Mouse (Mus musculus): ENCODE results near the gene Dap. TPM values are rescaled to one million over a fixed set of nuclear protein-coding genes. Genes with fewer than 3 reads are reported as not detected.

Dap gene
- polyA plus RNA-seq, 1 experiment from 2014 or later, result 91.9 TPM

GRCm38 (mm10) chr15:31317056-31317805 lies 93.1 kb downstream of the Dap start:
- Histone ChIP-seq H3K9ac (no peak overlapping the region), H3K27ac (peak overlapping the region; percentile 59; the same call in 1 of the 2 replicates), H3K9me3 (no peaks in the 10 kb centered on the region), H3K27me3 (no peaks in the 10 kb centered on the region), H3K4me3 (no peak overlapping the region), H3K36me3 (no peaks in the 10 kb centered on the region), H3K4me1 (peaks cover 22% of the 10 kb centered on the region), H3K4me2 (replicated peaks) (no peak overlapping the region)
- WGBS, result 96% methylated on average over 3 of the region's 3 CpGs
- no peak for ATAC-seq (ENCODE audit: low FRiP score, low read depth)

- no peak overlapping the region for H3K9ac ChIP-seq
- WGBS, result 6% methylated on average over 6 of the region's 6 CpGs
- peak overlapping the region; percentile 59 for H3K27ac ChIP-seq
- no peak overlapping the region; the same call in 1 of the 2 replicates for H3K4me2 ChIP-seq (replicated peaks)
- no peaks in the 10 kb centered on the region for H3K27me3 ChIP-seq
- H3K36me3 ChIP-seq, result no peaks in the 10 kb centered on the region
- no peak for ATAC-seq (ENCODE audit: low FRiP score, low read depth)
- H3K4me1 ChIP-seq, result peaks cover 22% of the 10 kb centered on the region
- H3K9me3 ChIP-seq, result no peaks in the 10 kb centered on the region
- no peak overlapping the region for H3K4me3 ChIP-seq
These were observed 94.2 kb downstream of the Dap start for GRCm38 (mm10) chr15:31318158-31318955.

DNA sequence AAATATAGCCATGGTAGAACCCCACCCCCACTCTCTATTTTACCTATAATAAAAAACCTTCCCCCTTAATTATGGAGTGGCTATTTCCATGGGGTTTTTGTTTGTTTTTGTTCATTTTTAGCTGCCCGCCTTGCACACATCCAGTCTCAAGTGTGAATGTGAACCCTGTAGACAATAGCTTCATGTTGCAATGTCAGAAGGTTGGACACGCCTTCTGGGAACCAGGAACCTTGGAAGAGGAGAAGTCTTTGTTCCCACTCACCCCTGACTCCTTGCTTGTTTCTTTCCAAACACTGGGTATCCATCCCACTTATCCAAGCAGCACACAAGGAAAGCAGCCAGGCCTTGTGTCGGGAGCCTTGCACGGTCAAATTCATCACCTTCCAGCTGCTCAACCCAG lies 94.9 kb downstream of the Dap start:
- Histone ChIP-seq H3K36me3 (no peaks in the 10 kb centered on the region), H3K4me2 (replicated peaks) (no peak overlapping the region), H3K4me3 (no peak overlapping the region), H3K4me1 (peaks cover 22% of the 10 kb centered on the region), H3K9ac (no peak overlapping the region), H3K9me3 (no peaks in the 10 kb centered on the region), H3K27me3 (no peaks in the 10 kb centered on the region), H3K27ac (peak overlapping the region; percentile 59; the same call in 1 of the 2 replicates)
- WGBS, result 62% methylated on average over 4 of the region's 4 CpGs
- no peak for ATAC-seq (ENCODE audit: low FRiP score, low read depth)

DNA sequence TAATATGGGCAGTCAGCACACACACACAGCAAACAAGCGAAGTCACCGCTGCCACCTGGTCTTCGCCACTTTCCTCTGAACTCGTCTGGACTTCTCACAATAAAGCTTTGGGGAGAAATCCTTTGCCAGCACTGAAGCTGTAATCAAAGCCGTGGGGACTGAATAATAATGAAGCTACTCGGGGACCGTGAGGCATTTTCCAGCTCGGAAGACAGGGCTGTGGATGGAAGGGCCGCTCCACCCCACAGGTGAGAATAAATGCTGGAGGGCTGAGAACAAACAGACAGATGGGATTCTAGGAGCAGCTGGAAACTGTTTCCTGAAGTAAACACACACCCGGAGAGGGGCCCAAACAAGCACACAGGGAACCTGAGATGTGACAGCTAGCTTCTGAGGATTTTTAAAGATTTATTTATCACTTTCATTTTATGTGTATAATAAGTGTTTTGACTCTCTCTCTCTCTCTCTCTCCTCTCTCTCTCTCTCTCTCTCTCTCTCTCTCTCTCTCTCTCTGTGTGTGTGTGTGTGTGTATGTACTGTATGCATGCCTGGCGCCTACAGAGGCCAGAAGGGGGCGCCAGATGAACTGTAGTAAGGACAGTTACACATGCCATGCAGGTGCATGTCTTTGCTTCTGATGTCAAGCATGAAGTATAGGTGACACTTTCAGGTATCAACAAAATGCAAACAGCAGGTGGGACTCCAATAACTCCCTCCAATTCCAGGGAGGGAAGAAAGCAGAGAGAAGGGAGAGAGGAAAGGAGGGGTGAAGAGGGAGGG lies 96.7 kb downstream of the Dap start:
- H3K36me3 ChIP-seq, result no peaks in the 10 kb centered on the region
- no peaks in the 10 kb centered on the region for H3K9me3 ChIP-seq
- ATAC-seq (ENCODE audit: low FRiP score, low read depth), result no peak
- H3K9ac ChIP-seq, result no peak overlapping the region
- H3K27me3 ChIP-seq, result no peaks in the 10 kb centered on the region
- peaks cover 22% of the 10 kb centered on the region for H3K4me1 ChIP-seq
- H3K4me3 ChIP-seq, result no peak overlapping the region
- no peak overlapping the region for H3K4me2 ChIP-seq (replicated peaks)
- H3K27ac ChIP-seq, result no peak overlapping the region
- WGBS, result 52% methylated on average over 12 of the region's 12 CpGs

DNA sequence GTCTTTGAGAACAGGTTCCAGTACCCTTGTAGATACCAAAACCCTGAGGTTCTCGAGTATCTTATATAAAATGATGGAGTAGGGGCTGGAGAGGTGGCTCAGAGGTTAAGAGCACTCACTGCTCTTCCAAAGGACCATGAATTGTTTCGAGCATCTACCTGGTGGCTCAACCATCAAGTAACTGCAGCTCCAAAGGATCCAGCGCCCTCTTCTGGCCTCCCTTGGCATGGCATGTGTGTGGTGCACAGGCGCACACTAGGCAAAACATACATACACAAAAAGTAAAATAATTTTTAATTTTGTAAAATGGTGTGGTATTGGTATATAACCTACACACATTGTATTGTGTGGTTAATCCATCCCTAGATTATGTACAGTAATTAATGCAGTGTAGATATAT lies 99.6 kb downstream of the Dap start:
- ATAC-seq (ENCODE audit: low FRiP score, low read depth), result no peak
- Histone ChIP-seq H3K27ac (no peak overlapping the region), H3K4me3 (no peak overlapping the region), H3K4me2 (replicated peaks) (no peak overlapping the region), H3K27me3 (no peaks in the 10 kb centered on the region), H3K36me3 (no peaks in the 10 kb centered on the region), H3K9me3 (no peaks in the 10 kb centered on the region), H3K9ac (no peak overlapping the region), H3K4me1 (peaks cover 9% of the 10 kb centered on the region)
- 81% methylated on average over 4 of the region's 4 CpGs for whole genome bisulfite sequencing

Other genes starting within 250 kb of the Dap start
- 0.43 and 0.50 TPM in 2 replicates for gene Ankrd33b, start 143.4 kb downstream of the Dap start, polyA plus RNA-seq (2015; fragmentation: Nextera tagmentation; extraction: Ambion mirVana)
- gene Ropn1l, start 229.4 kb downstream of the Dap start, polyA plus RNA-seq (2015; fragmentation: Nextera tagmentation; extraction: Ambion mirVana), result 1.4 and 1.7 TPM in 2 replicates

Data from limb, embryonic 13.5 days (tissue).